Mouse (Mus musculus) large intestine, adult 2 months (tissue): ENCODE measurements around the gene Sptlc2. TPM values are rescaled to one million over a fixed set of nuclear protein-coding genes. Genes with fewer than 3 reads are reported as not detected.

Experiments used
- DNase-seq: peaks from one replicate; pipeline ENCODE4 v3.0.0-alpha.2; 2012; ENCODE audit warnings: low read depth, low spot score
- WGBS: fragments of 180-500 bp; shearing (Covaris S2); methylation state at CpG from one replicate; pipeline ENCODE4 v1.1.7; 2018; 5-methylcytosine and 5-hydroxymethylcytosine counted together
- polyA plus RNA-seq: library from polyadenylated mRNA; depleted of rRNA; stranded (reverse); fragments of >200 nt; gene quantifications from 2 replicates; pipeline ENCODE4 v1.2.3, GENCODE M21; 2012

Sptlc2 gene
- polyA plus RNA-seq, 1 experiment: 49.1 TPM

- no peak for DNase-seq
- WGBS: 30% methylated on average over 10 of the region's 10 CpGs
These were observed 11.1 kb upstream of the Sptlc2 start for GRCm38 (mm10) chr12:87399119-87399819.

- 46% methylated on average over 4 of the region's 4 CpGs for WGBS
These were observed 9.8 kb upstream of the Sptlc2 start for GRCm38 (mm10) chr12:87397811-87398417.

GRCm38 (mm10) chr12:87397126-87397525 lies 9.0 kb upstream of the Sptlc2 start:
- no peak for DNase-seq
- WGBS: 84% methylated on average over 3 of the region's 4 CpGs

More at GRCm38 (mm10) chr12:87397811-87398417, 9.8 kb upstream of the Sptlc2 start:
- no peak for DNase-seq

- DNase-seq: no peak
- 42% methylated on average over 6 of the region's 6 CpGs for WGBS
These were observed 6.2 kb upstream of the Sptlc2 start for GRCm38 (mm10) chr12:87394316-87394715.

GRCm38 (mm10) chr12:87393447-87394145 lies 5.4 kb upstream of the Sptlc2 start:
- DNase-seq: no peak
- 71% methylated on average over 4 of the region's 4 CpGs for WGBS

- no peak for DNase-seq
These were observed 3.2 kb upstream of the Sptlc2 start for GRCm38 (mm10) chr12:87391355-87391754.

GRCm38 (mm10) chr12:87389231-87389630 lies 1.1 kb upstream of the Sptlc2 start:
- no peak for DNase-seq
- WGBS: 48% methylated on average over 3 of the region's 3 CpGs

GRCm38 (mm10) chr12:87387171-87388121 lies 709 bp downstream of the Sptlc2 start:
- DNase-seq: no peak
- WGBS: under 1% methylated on average over 63 of the region's 65 CpGs

- DNase-seq: no peak
- WGBS: 77% methylated on average over 3 of the region's 3 CpGs
These were observed 3.1 kb downstream of the Sptlc2 start for GRCm38 (mm10) chr12:87385051-87385450.

GRCm38 (mm10) chr12:87381380-87381682 lies 6.8 kb downstream of the Sptlc2 start:
- 34% methylated on average over 2 of the region's 2 CpGs for WGBS
- no peak for DNase-seq

GRCm38 (mm10) chr12:87380586-87381379 lies 7.4 kb downstream of the Sptlc2 start:
- 64% methylated on average over 10 of the region's 10 CpGs for WGBS
- DNase-seq: no peak

- DNase-seq: no peak
- WGBS: 85% methylated on average over 2 of the region's 2 CpGs
These were observed 8.7 kb downstream of the Sptlc2 start for GRCm38 (mm10) chr12:87379496-87379895.

GRCm38 (mm10) chr12:87374159-87374558 lies 14.0 kb downstream of the Sptlc2 start:
- 47% methylated on average over 6 of the region's 6 CpGs for WGBS
- no peak for DNase-seq

GRCm38 (mm10) chr12:87369319-87369718 lies 18.8 kb downstream of the Sptlc2 start:
- 17% methylated on average over 2 of the region's 2 CpGs for WGBS
- DNase-seq: no peak

GRCm38 (mm10) chr12:87368092-87368491 lies 20.1 kb downstream of the Sptlc2 start:
- no peak for DNase-seq

- 91% methylated on average over 9 of the region's 9 CpGs for WGBS
- DNase-seq: no peak
These were observed 22.5 kb downstream of the Sptlc2 start for GRCm38 (mm10) chr12:87365676-87366075.

GRCm38 (mm10) chr12:87362111-87362510 lies 26.0 kb downstream of the Sptlc2 start:
- WGBS: 32% methylated on average over 3 of the region's 3 CpGs
- no peak for DNase-seq

GRCm38 (mm10) chr12:87348029-87348428 lies 40.1 kb downstream of the Sptlc2 start:
- no peak for DNase-seq
- 59% methylated on average over 2 of the region's 2 CpGs for WGBS

GRCm38 (mm10) chr12:87347511-87347910 lies 40.6 kb downstream of the Sptlc2 start:
- 82% methylated on average over 2 of the region's 2 CpGs for WGBS
- no peak for DNase-seq
